Comparison of ENCODE assay signal across 31 mouse cellular contexts in the genomic region with DNA sequence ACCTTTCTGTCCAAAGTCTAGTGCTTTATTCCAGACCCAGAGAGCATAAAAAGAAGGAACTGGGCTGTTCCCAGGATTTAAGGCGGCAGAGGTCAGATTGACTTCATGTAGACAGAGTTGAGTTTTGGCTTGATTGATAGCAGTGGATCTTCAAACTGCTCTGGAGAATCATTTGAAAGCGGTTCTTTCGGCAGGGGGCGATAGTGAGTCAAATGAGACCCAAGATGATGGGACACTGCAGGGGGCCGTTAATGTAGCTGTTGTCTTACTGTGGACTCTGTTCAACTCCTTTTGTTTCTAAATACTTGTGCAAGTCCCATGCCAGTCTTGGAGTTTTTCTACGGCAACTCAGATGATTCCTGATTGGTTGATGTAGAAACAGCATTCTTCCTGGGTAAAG.
DNase-seq lines count a peak whose midpoint lies in the region; ATAC-seq and TF ChIP-seq lines count a peak whose summit lies in the region.
"Had no signal": no experiment of that assay in that cellular context is flagged by ENCODE, and none has a peak within 500 bp of the region (broad histone marks: within the 10 kb centered on the region; RNA-seq: fewer than 3 reads in every experiment).

No protein-coding gene starts in this region.

- ATAC-seq in kidney, postnatal 0 days (replicated peaks; ENCODE audit: low FRiP score, low read depth), result no peak
- ATAC-seq in kidney, embryonic 14.5 days (ENCODE audit: low FRiP score, low TSS enrichment), result no peak
- ATAC-seq in midbrain, embryonic 14.5 days (ENCODE audit: low FRiP score, low TSS enrichment), result no peak
- ATAC-seq: activated CD4-positive, CD25-positive, alpha-beta regulatory T cell, adult 4 months; forebrain, embryonic 13.5 days; intestine, postnatal 0 days; midbrain, embryonic 13.5 days had no signal

- TF ChIP-seq CTCF in kidney, postnatal 0 days (IDR thresholded peaks at IDR 0.05; ENCODE audit: low read depth), result 0 out of 2 replicates have a peak, but pooled peaks have one; percentile 3
- peak; percentile 22 to 39; a peak in 2 of 4 replicates for TF ChIP-seq CTCF in CH12.LX (conservative IDR thresholded peaks at IDR 0.05 in 1 of 2, IDR thresholded peaks at IDR 0.05 in 1 of 2; ENCODE audit: low read depth in 2 of 2, low read length in 2 of 2)

- TF ChIP-seq POLR2A in CH12.LX (IDR thresholded peaks at IDR 0.05; ENCODE audit: low read depth, low read length), result no peak

- H3K4me3 ChIP-seq in kidney, postnatal 0 days (replicated peaks; ENCODE audit: low read depth, low read length), result no peak overlapping the region
- no peak overlapping the region for H3K4me3 ChIP-seq in kidney, embryonic 14.5 days (ENCODE audit: low read length)
- H3K4me3 ChIP-seq in CH12.LX (replicated peaks in 1 of 3; ENCODE audit: low read depth in 2 of 3, low read length in 2 of 3, poor library complexity in 1 of 3), result no peak overlapping the region
- H3K4me3 ChIP-seq in midbrain, embryonic 14.5 days (replicated peaks; ENCODE audit: low read depth, low read length), result no peak overlapping the region
- H3K4me3 ChIP-seq: embryonic facial prominence, embryonic 10.5 days; embryonic facial prominence, embryonic 15.5 days; forebrain, embryonic 13.5 days; heart, embryonic 10.5 days; heart, embryonic 15.5 days; hindbrain, embryonic 13.5 days; liver, embryonic 13.5 days; midbrain, embryonic 13.5 days had no signal

- no peak for TF ChIP-seq EP300 in CH12.LX (IDR thresholded peaks at IDR 0.05; ENCODE audit: low read length)

- no peak overlapping the region for H3K4me2 ChIP-seq in kidney, postnatal 0 days (ENCODE audit: low read length)
- no peak overlapping the region for H3K4me2 ChIP-seq in kidney, embryonic 14.5 days (replicated peaks; ENCODE audit: low read depth, low read length)
- H3K4me2 ChIP-seq in CH12.LX (ENCODE audit: insufficient read depth, low read depth, poor library complexity, severe bottlenecking), result no peak overlapping the region
- no peak overlapping the region for H3K4me2 ChIP-seq in midbrain, embryonic 14.5 days (ENCODE audit: low read length)
- H3K4me2 ChIP-seq: embryonic facial prominence, embryonic 15.5 days; forebrain, embryonic 13.5 days; heart, embryonic 15.5 days; hindbrain, embryonic 13.5 days; liver, embryonic 13.5 days; midbrain, embryonic 13.5 days had no signal

- no peaks in the 10 kb centered on the region for H3K9me3 ChIP-seq in kidney, postnatal 0 days (replicated peaks; ENCODE audit: low read length)
- H3K9me3 ChIP-seq in kidney, embryonic 14.5 days (ENCODE audit: control insufficient read depth, low read length), result no peaks in the 10 kb centered on the region
- H3K9me3 ChIP-seq in CH12.LX (replicated peaks; ENCODE audit: low read length), result no peaks in the 10 kb centered on the region
- H3K9me3 ChIP-seq in midbrain, embryonic 14.5 days (ENCODE audit: control insufficient read depth, low read length), result no peaks in the 10 kb centered on the region
- H3K9me3 ChIP-seq: embryonic facial prominence, embryonic 10.5 days; embryonic facial prominence, embryonic 15.5 days; forebrain, embryonic 13.5 days; heart, embryonic 10.5 days; heart, embryonic 15.5 days; hindbrain, embryonic 13.5 days; liver, embryonic 13.5 days; midbrain, embryonic 13.5 days had no signal

- no peaks in the 10 kb centered on the region for H3K36me3 ChIP-seq in kidney, postnatal 0 days (ENCODE audit: insufficient read depth, low read length)
- H3K36me3 ChIP-seq in kidney, embryonic 14.5 days (ENCODE audit: control insufficient read depth, insufficient read depth, low read length), result no peaks in the 10 kb centered on the region
- no peaks in the 10 kb centered on the region for H3K36me3 ChIP-seq in CH12.LX (replicated peaks in 1 of 2; ENCODE audit: control insufficient read depth in 1 of 2, insufficient read depth in 1 of 2, low read length in 1 of 2)
- H3K36me3 ChIP-seq in midbrain, embryonic 14.5 days (ENCODE audit: control insufficient read depth, insufficient read depth, low read length), result no peaks in the 10 kb centered on the region
- H3K36me3 ChIP-seq: embryonic facial prominence, embryonic 10.5 days; embryonic facial prominence, embryonic 15.5 days; heart, embryonic 10.5 days; heart, embryonic 15.5 days; hindbrain, embryonic 13.5 days; liver, embryonic 13.5 days; midbrain, embryonic 13.5 days had no signal

- no peak for DNase-seq in kidney, postnatal 0 days (ENCODE audit: low spot score)
- DNase-seq in 416B (ENCODE audit: low read depth), result peak; percentile 16
- peak; percentile 56 for DNase-seq in CH12.LX (ENCODE audit: extremely low read depth)
- peak; percentile 15 for DNase-seq in NIH3T3 (ENCODE audit: low read depth)
- DNase-seq in midbrain, embryonic 14.5 days, result no peak
- no peak for DNase-seq in right cerebral cortex, adult 2 months (ENCODE audit: low spot score in 2 of 2)
- no peak for DNase-seq in T-cell, adult 2 months (ENCODE audit: low spot score)
- DNase-seq: adrenal gland, adult 2 months; adrenal gland, postnatal 36 days; cerebellum, adult 18-20 months; cerebellum, postnatal 10 days; kidney, adult 9 months; kidney, postnatal 25 days; left cerebral cortex, postnatal 4 days; liver, embryonic 13.5 days; lung, adult 2 months; lung, postnatal 10 days; right cerebral cortex, postnatal 14 days; thymus, adult 18-20 months; thymus, postnatal 36 days had no signal

- TF ChIP-seq RAD21 in CH12.LX (IDR thresholded peaks at IDR 0.05; ENCODE audit: low read depth, low read length), result peak; percentile 22

- H3K79me2 ChIP-seq in CH12.LX (replicated peaks; ENCODE audit: control insufficient read depth, extremely low read depth, insufficient read depth, poor library complexity, severe bottlenecking), result no peaks in the 10 kb centered on the region

- in situ Hi-C loops in CH12.LX (cut with MboI; ENCODE audit: low pct_ligation_motif_present, low pct_unique_long_range_greater_than_20kb, low sequenced_read_pairs), result no loop called here

- no peaks in the 10 kb centered on the region for H3K4me1 ChIP-seq in kidney, postnatal 0 days (replicated peaks; ENCODE audit: insufficient read depth, low read length)
- no peaks in the 10 kb centered on the region for H3K4me1 ChIP-seq in kidney, embryonic 14.5 days (ENCODE audit: control insufficient read depth, insufficient read depth, low read length)
- H3K4me1 ChIP-seq in CH12.LX (ENCODE audit: control insufficient read depth in 1 of 2, insufficient read depth in 2 of 2), result no peaks in the 10 kb centered on the region
- H3K4me1 ChIP-seq in midbrain, embryonic 14.5 days (ENCODE audit: control insufficient read depth, insufficient read depth, low read length), result no peaks in the 10 kb centered on the region
- H3K4me1 ChIP-seq: embryonic facial prominence, embryonic 10.5 days; embryonic facial prominence, embryonic 15.5 days; forebrain, embryonic 13.5 days; heart, embryonic 10.5 days; heart, embryonic 15.5 days; hindbrain, embryonic 13.5 days; liver, embryonic 13.5 days; midbrain, embryonic 13.5 days had no signal

- dilution Hi-C loops in CH12.LX (cut with MboI; ENCODE audit: extremely low pct_ligation_motif_present, extremely low pct_unique_long_range_greater_than_20kb, low sequenced_read_pairs), result no loop called here

- no peak overlapping the region for H3K9ac ChIP-seq in kidney, postnatal 0 days (ENCODE audit: low read depth, low read length)
- H3K9ac ChIP-seq in kidney, embryonic 14.5 days (ENCODE audit: low read depth, low read length), result no peak overlapping the region
- H3K9ac ChIP-seq in CH12.LX (ENCODE audit: insufficient read depth, low read depth), result no peak overlapping the region
- H3K9ac ChIP-seq in midbrain, embryonic 14.5 days (replicated peaks; ENCODE audit: low read length), result no peak overlapping the region
- H3K9ac ChIP-seq: embryonic facial prominence, embryonic 15.5 days; forebrain, embryonic 13.5 days; heart, embryonic 15.5 days; hindbrain, embryonic 13.5 days; liver, embryonic 13.5 days; midbrain, embryonic 13.5 days had no signal

- no peaks in the 10 kb centered on the region for H3K27me3 ChIP-seq in kidney, postnatal 0 days (ENCODE audit: insufficient read depth, low read length)
- H3K27me3 ChIP-seq in kidney, embryonic 14.5 days (ENCODE audit: control insufficient read depth, insufficient read depth, low read length), result no peaks in the 10 kb centered on the region
- H3K27me3 ChIP-seq in CH12.LX (replicated peaks), result no peaks in the 10 kb centered on the region
- no peaks in the 10 kb centered on the region for H3K27me3 ChIP-seq in midbrain, embryonic 14.5 days (ENCODE audit: control insufficient read depth, insufficient read depth, low read length)
- H3K27me3 ChIP-seq: embryonic facial prominence, embryonic 15.5 days; forebrain, embryonic 13.5 days; heart, embryonic 15.5 days; hindbrain, embryonic 13.5 days; liver, embryonic 13.5 days; midbrain, embryonic 13.5 days had no signal

- H3K27ac ChIP-seq in kidney, postnatal 0 days, result no peak overlapping the region
- no peak overlapping the region for H3K27ac ChIP-seq in kidney, embryonic 14.5 days (ENCODE audit: low read depth, low read length)
- no peak overlapping the region for H3K27ac ChIP-seq in CH12.LX (ENCODE audit: insufficient read depth, low read depth)
- H3K27ac ChIP-seq in midbrain, embryonic 14.5 days (replicated peaks; ENCODE audit: low read depth, low read length), result no peak overlapping the region
- H3K27ac ChIP-seq: embryonic facial prominence, embryonic 10.5 days; embryonic facial prominence, embryonic 15.5 days; forebrain, embryonic 13.5 days; heart, embryonic 10.5 days; heart, embryonic 15.5 days; hindbrain, embryonic 13.5 days; liver, embryonic 13.5 days; macrophage; midbrain, embryonic 13.5 days had no signal

- 84% methylated on average over 6 of the region's 6 CpGs for WGBS in kidney, postnatal 0 days
- 86% methylated on average over 6 of the region's 6 CpGs for WGBS in kidney, embryonic 14.5 days
- 80% methylated on average over 6 of the region's 6 CpGs for WGBS in midbrain, embryonic 14.5 days

TF ChIP-seq in CH12.LX, 34 proteins besides CTCF, POLR2A, EP300 and RAD21:
- TF ChIP-seq SMC3 (IDR thresholded peaks at IDR 0.05; ENCODE audit: low read depth, low read length) (peak; percentile 9; the same call in 1 of the 2 replicates), USF2 (conservative IDR thresholded peaks at IDR 0.05; ENCODE audit: low read depth, low read length) (no peak)

Comparison
In these comparisons a context has a peak if more than half of its experiments do, and no peak if none do; other contexts are left out.
1. DNase-seq: peak in 416B (single experiment), CH12.LX (single experiment) and NIH3T3 (single experiment); none in kidney, postnatal 0 days (single experiment), midbrain, embryonic 14.5 days (single experiment), right cerebral cortex, adult 2 months (0 of 2) and T-cell, adult 2 months (single experiment).